Mouse (Mus musculus) lung, embryonic 16.5 days (tissue): Measurements from ENCODE around the gene Mapk8. TPM values are rescaled to one million over a fixed set of nuclear protein-coding genes. Genes with fewer than 3 reads are reported as not detected.

ENCODE experiments used
- ATAC-seq: fragments of 200-750 bp; cut with Nextera tagmentation; 2 replicates; pipeline ENCODE4 v1.8.0; 2017; ENCODE audit warnings: low read depth, mild to moderate bottlenecking, moderate library complexity
- H3K27ac ChIP-seq: fragments of 300-500 bp; sonication (generic); 2 replicates; pipeline ENCODE4 v1.5.1; 2014; ENCODE audit warnings: mild to moderate bottlenecking, control low read depth, low read length
- H3K27me3 ChIP-seq: fragments of 300-500 bp; sonication (generic); 2 replicates; pipeline ENCODE4 v1.6.1; 2014; ENCODE audit warnings: low read depth, low read length, mixed read lengths; ENCODE audit not compliant: control insufficient read depth, insufficient read depth
- H3K36me3 ChIP-seq: fragments of 300-500 bp; sonication (generic); 2 replicates; pipeline ENCODE4 v1.6.1; 2014; ENCODE audit warnings: low read length; ENCODE audit not compliant: control insufficient read depth, insufficient read depth
- H3K4me1 ChIP-seq: fragments of 300-500 bp; sonication (generic); replicated peaks from 2 replicates; pipeline ENCODE4 v1.6.1; 2014; ENCODE audit warnings: low read length, mixed read lengths; ENCODE audit not compliant: control insufficient read depth, insufficient read depth
- H3K4me2 ChIP-seq: fragments of 300-500 bp; sonication (generic); 2 replicates; pipeline ENCODE4 v1.6.1; 2014; ENCODE audit warnings: low read depth, low read length, control low read depth
- H3K4me3 ChIP-seq: fragments of 300-500 bp; sonication (generic); 2 replicates; pipeline ENCODE4 v1.5.1; 2014; ENCODE audit warnings: mild to moderate bottlenecking, low read length, control low read depth
- H3K9ac ChIP-seq: fragments of 300-500 bp; sonication (generic); 2 replicates; pipeline ENCODE4 v1.6.1; 2014; ENCODE audit warnings: low read length, control low read depth
- H3K9me3 ChIP-seq: fragments of 300-500 bp; sonication (generic); 2 replicates; pipeline ENCODE4 v1.6.1; 2016; ENCODE audit warnings: low read length; ENCODE audit not compliant: control insufficient read depth
- WGBS: fragments of 180-500 bp; shearing (Covaris S2); extraction: QIAGEN DNeasy Blood & Tissue Kit; methylation state at CpG from one replicate; pipeline ENCODE4 v1.1.7; 2014; 5-methylcytosine and 5-hydroxymethylcytosine counted together
- polyA plus RNA-seq: library from polyadenylated mRNA; unstranded; fragments of >200 nt; fragmentation: Nextera tagmentation; extraction: Ambion mirVana; gene quantifications from 2 replicates; pipeline ENCODE4 v1.2.1, GENCODE M21; 2015

Mapk8 gene
- polyA plus RNA-seq, 1 experiment from 2014 or later, result 13.9 TPM

GRCm38 (mm10) chr14:33361546-33361945, 85.4 kb downstream of the Mapk8 start:
- Histone ChIP-seq H3K9me3 (no peaks in the 10 kb centered on the region), H3K9ac (no peak overlapping the region), H3K27me3 (no peaks in the 10 kb centered on the region), H3K4me3 (no peak overlapping the region), H3K36me3 (0 out of 2 replicates have a peak, but pooled peaks cover 2% of the 10 kb centered on the region), H3K4me2 (no peak overlapping the region), H3K27ac (no peak overlapping the region), H3K4me1 (peaks cover 23% of the 10 kb centered on the region)
- ATAC-seq, result no peak
- 54% methylated on average over 4 of the region's 4 CpGs for WGBS

- Histone ChIP-seq H3K27ac (no peak overlapping the region), H3K9ac (no peak overlapping the region), H3K9me3 (no peaks in the 10 kb centered on the region), H3K27me3 (no peaks in the 10 kb centered on the region), H3K36me3 (no peaks in the 10 kb centered on the region), H3K4me1 (peaks cover 37% of the 10 kb centered on the region), H3K4me2 (no peak overlapping the region), H3K4me3 (no peak overlapping the region)
- 77% methylated on average over 8 of the region's 8 CpGs for WGBS
- ATAC-seq, result no peak
These were observed 88.1 kb downstream of the Mapk8 start for GRCm38 (mm10) chr14:33358891-33359290.

- Histone ChIP-seq H3K27me3 (no peaks in the 10 kb centered on the region), H3K36me3 (no peaks in the 10 kb centered on the region), H3K4me2 (no peak overlapping the region), H3K4me1 (peaks cover 39% of the 10 kb centered on the region), H3K9me3 (no peaks in the 10 kb centered on the region), H3K4me3 (no peak overlapping the region), H3K9ac (no peak overlapping the region), H3K27ac (no peak overlapping the region)
- 50% methylated on average over 12 of the region's 12 CpGs for WGBS
- ATAC-seq, result no peak
These were observed 89.2 kb downstream of the Mapk8 start for GRCm38 (mm10) chr14:33357600-33358368.

GRCm38 (mm10) chr14:33355276-33355675, 91.7 kb downstream of the Mapk8 start:
- Histone ChIP-seq H3K9me3 (no peaks in the 10 kb centered on the region), H3K4me2 (no peak overlapping the region), H3K27me3 (peaks cover 13% of the 10 kb centered on the region), H3K27ac (no peak overlapping the region; the same call in 1 of the 2 replicates), H3K36me3 (no peaks in the 10 kb centered on the region), H3K4me3 (no peak overlapping the region), H3K4me1 (peaks cover 41% of the 10 kb centered on the region), H3K9ac (no peak overlapping the region)
- ATAC-seq, result no peak
- 78% methylated on average over 5 of the region's 5 CpGs for WGBS

- Histone ChIP-seq H3K4me1 (peaks cover 40% of the 10 kb centered on the region), H3K4me2 (no peak overlapping the region; the same call in none of the 2 replicates), H3K9ac (no peak overlapping the region), H3K9me3 (no peaks in the 10 kb centered on the region), H3K27ac (peak overlapping the region; percentile 71), H3K4me3 (no peak overlapping the region), H3K27me3 (peaks cover 18% of the 10 kb centered on the region), H3K36me3 (no peaks in the 10 kb centered on the region)
- ATAC-seq, result 0 out of 2 replicates have a peak, but pooled peaks have one; percentile 10
- WGBS, result 31% methylated on average over 6 of the region's 6 CpGs
These were observed 94.1 kb downstream of the Mapk8 start for GRCm38 (mm10) chr14:33352890-33353289.

GRCm38 (mm10) chr14:33351984-33352722, 94.8 kb downstream of the Mapk8 start:
- Histone ChIP-seq H3K36me3 (no peaks in the 10 kb centered on the region), H3K27me3 (peaks cover 18% of the 10 kb centered on the region), H3K4me2 (peak overlapping the region; percentile 66), H3K27ac (peak overlapping the region; percentile 71), H3K4me1 (peaks cover 40% of the 10 kb centered on the region), H3K4me3 (no peak overlapping the region), H3K9me3 (no peaks in the 10 kb centered on the region), H3K9ac (no peak overlapping the region)
- WGBS, result 57% methylated on average over 6 of the region's 6 CpGs
- peak; percentile 21; the same call in 1 of the 2 replicates for ATAC-seq

GRCm38 (mm10) chr14:33351019-33351418, 95.9 kb downstream of the Mapk8 start:
- Histone ChIP-seq H3K27me3 (peaks cover 18% of the 10 kb centered on the region), H3K4me1 (peaks cover 47% of the 10 kb centered on the region), H3K4me3 (peak overlapping the region; percentile 49), H3K9ac (peak overlapping the region; percentile 68), H3K27ac (peak overlapping the region; percentile 62), H3K36me3 (no peaks in the 10 kb centered on the region), H3K9me3 (no peaks in the 10 kb centered on the region), H3K4me2 (peak overlapping the region; percentile 66)
- peak; percentile 64 for ATAC-seq
- WGBS, result 1% methylated on average over 39 of the region's 42 CpGs

GRCm38 (mm10) chr14:33348146-33348545, 98.8 kb downstream of the Mapk8 start:
- H3K9ac ChIP-seq, result no peak overlapping the region
- no peak overlapping the region for H3K4me2 ChIP-seq
- peaks cover 18% of the 10 kb centered on the region for H3K27me3 ChIP-seq
- no peak for ATAC-seq
- 33% methylated on average over 1 of the region's 1 CpGs for WGBS
- no peak overlapping the region for H3K27ac ChIP-seq
- H3K36me3 ChIP-seq, result no peaks in the 10 kb centered on the region
- H3K9me3 ChIP-seq, result no peaks in the 10 kb centered on the region
- H3K4me3 ChIP-seq, result no peak overlapping the region
- peaks cover 28% of the 10 kb centered on the region for H3K4me1 ChIP-seq

GRCm38 (mm10) chr14:33347738-33348137, 99.2 kb downstream of the Mapk8 start:
- H3K9me3 ChIP-seq, result no peaks in the 10 kb centered on the region
- H3K27me3 ChIP-seq, result peaks cover 18% of the 10 kb centered on the region
- no peaks in the 10 kb centered on the region for H3K36me3 ChIP-seq
- 23% methylated on average over 4 of the region's 4 CpGs for WGBS
- no peak overlapping the region for H3K4me2 ChIP-seq
- H3K9ac ChIP-seq, result no peak overlapping the region
- H3K4me3 ChIP-seq, result no peak overlapping the region
- no peak overlapping the region for H3K27ac ChIP-seq
- peak; percentile 39 for ATAC-seq
- H3K4me1 ChIP-seq, result peaks cover 24% of the 10 kb centered on the region
